Mouse (Mus musculus) midbrain, embryonic 16.5 days (tissue): ENCODE data around the gene Ripply1. TPM values are rescaled to one million over a fixed set of nuclear protein-coding genes. Genes with fewer than 3 reads are reported as not detected.

Experiments used
- ATAC-seq: fragments of 200-750 bp; cut with Nextera tagmentation; 2 replicates; pipeline ENCODE4 v1.8.0; 2017; ENCODE audit warnings: moderate TSS enrichment
- H3K27ac ChIP-seq: fragments of 300-500 bp; sonication (generic); 2 replicates; pipeline ENCODE4 v1.5.1; 2014; ENCODE audit warnings: mild to moderate bottlenecking, low read length, mixed read lengths
- H3K27me3 ChIP-seq: fragments of 300-500 bp; sonication (generic); 2 replicates; pipeline ENCODE4 v1.6.1; 2014; ENCODE audit warnings: low read depth, low read length, mixed read lengths; ENCODE audit not compliant: control insufficient read depth, insufficient read depth
- H3K36me3 ChIP-seq: fragments of 300-500 bp; sonication (generic); 2 replicates; pipeline ENCODE4 v1.6.1; 2014; ENCODE audit warnings: mild to moderate bottlenecking, low read length, moderate library complexity, mixed read lengths; ENCODE audit not compliant: control insufficient read depth, insufficient read depth
- H3K4me1 ChIP-seq: fragments of 300-500 bp; sonication (generic); 2 replicates; pipeline ENCODE4 v1.6.1; 2014; ENCODE audit warnings: mild to moderate bottlenecking, low read length, mixed read lengths; ENCODE audit not compliant: control insufficient read depth, insufficient read depth
- H3K4me2 ChIP-seq: fragments of 300-500 bp; sonication (generic); 2 replicates; pipeline ENCODE4 v1.6.1; 2014; ENCODE audit warnings: mild to moderate bottlenecking, low read length, mixed read lengths
- H3K4me3 ChIP-seq: fragments of 300-500 bp; sonication (generic); 2 replicates; pipeline ENCODE4 v1.5.1; 2014; ENCODE audit warnings: low read depth, mild to moderate bottlenecking, low read length, moderate library complexity, mixed read lengths
- H3K9ac ChIP-seq: fragments of 300-500 bp; sonication (generic); 2 replicates; pipeline ENCODE4 v1.6.1; 2014; ENCODE audit warnings: low read depth, low read length, mixed read lengths
- H3K9me3 ChIP-seq: fragments of 300-500 bp; sonication (generic); replicated peaks from 2 replicates; pipeline ENCODE4 v1.6.1; 2014; ENCODE audit warnings: mild to moderate bottlenecking, low read length, mixed read lengths; ENCODE audit not compliant: control insufficient read depth, poor library complexity, severe bottlenecking
- WGBS: fragments of 180-500 bp; shearing (Covaris S2); extraction: QIAGEN DNeasy Blood & Tissue Kit; methylation state at CpG from one replicate; pipeline ENCODE4 v1.1.7; 2014; 5-methylcytosine and 5-hydroxymethylcytosine counted together
- polyA plus RNA-seq: library from polyadenylated mRNA; unstranded; fragments of >200 nt; fragmentation: Nextera tagmentation; extraction: Ambion mirVana; gene quantifications from 2 replicates; pipeline ENCODE4 v1.2.1, GENCODE M21; 2015

Ripply1 gene
- polyA plus RNA-seq, 1 experiment from 2014 or later, result 0.24 TPM

DNA sequence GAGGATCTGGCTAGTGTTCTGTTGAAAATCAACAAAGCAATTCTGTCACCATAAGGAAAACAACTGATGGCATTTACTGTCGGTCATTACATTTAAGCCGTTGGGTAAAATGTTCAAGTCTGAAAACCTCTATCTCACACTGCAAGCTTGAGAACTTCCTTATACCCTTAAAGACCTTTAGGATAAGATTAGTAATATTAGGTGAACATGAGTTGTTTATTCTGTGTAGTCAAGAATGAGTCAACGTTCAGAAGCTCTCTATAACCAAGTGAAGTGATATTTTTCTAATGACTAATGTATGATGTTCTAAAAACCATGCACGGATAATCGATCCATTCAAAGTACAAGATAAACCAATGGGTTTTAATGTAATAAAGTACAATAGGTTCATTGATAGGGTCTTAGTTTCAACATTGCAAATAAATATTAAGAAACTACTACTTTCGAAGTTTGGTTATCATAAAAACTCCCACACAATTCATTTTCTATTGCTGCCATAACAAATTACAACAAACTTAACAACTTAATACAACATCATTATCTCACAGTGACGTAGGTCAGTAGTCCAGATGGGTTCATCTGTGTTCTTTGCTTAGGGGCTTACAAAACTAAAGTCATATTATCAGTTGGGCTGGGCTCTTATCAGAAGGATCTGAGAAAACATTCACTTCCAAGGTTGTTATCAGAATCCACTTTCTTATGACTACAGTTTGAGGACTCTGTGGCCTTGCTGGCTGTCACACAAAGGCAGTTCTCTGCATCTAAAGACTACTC is 12.1 kb upstream of the Ripply1 start:
- ATAC-seq, result no peak
- Histone ChIP-seq H3K9me3 (no peaks in the 10 kb centered on the region), H3K27me3 (peaks cover 3% of the 10 kb centered on the region; the same call in 1 of the 2 replicates), H3K4me1 (no peaks in the 10 kb centered on the region), H3K4me3 (no peak overlapping the region), H3K9ac (no peak overlapping the region), H3K27ac (no peak overlapping the region), H3K4me2 (no peak overlapping the region), H3K36me3 (no peaks in the 10 kb centered on the region)
- WGBS, result 89% methylated on average over 7 of the region's 7 CpGs

DNA sequence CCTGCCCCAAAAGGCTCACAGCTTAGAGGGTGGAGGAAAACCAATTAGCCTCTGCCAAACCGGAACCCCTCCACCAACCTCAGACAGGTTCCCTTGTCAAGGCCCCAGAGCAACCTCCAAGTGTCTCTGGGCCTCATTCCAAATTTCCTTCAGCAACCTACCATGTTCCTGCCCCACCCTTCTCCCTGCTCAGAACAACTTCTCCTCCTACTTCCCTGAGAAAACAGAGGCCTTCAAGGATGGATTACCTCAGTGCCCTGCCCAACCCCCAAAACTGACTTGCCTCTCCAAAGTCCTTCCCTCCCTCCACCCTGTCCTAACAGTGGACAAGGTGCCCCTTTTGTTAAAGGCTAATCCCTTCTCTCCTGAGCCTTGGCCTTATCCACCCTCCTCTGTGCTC is 3.6 kb upstream of the Ripply1 start:
- Histone ChIP-seq H3K9me3 (no peaks in the 10 kb centered on the region), H3K36me3 (no peaks in the 10 kb centered on the region), H3K4me2 (no peak overlapping the region), H3K9ac (no peak overlapping the region), H3K4me3 (no peak overlapping the region), H3K4me1 (no peaks in the 10 kb centered on the region), H3K27ac (no peak overlapping the region), H3K27me3 (no peaks in the 10 kb centered on the region)
- no peak for ATAC-seq
- WGBS, result 23% methylated on average over 1 of the region's 1 CpGs

DNA sequence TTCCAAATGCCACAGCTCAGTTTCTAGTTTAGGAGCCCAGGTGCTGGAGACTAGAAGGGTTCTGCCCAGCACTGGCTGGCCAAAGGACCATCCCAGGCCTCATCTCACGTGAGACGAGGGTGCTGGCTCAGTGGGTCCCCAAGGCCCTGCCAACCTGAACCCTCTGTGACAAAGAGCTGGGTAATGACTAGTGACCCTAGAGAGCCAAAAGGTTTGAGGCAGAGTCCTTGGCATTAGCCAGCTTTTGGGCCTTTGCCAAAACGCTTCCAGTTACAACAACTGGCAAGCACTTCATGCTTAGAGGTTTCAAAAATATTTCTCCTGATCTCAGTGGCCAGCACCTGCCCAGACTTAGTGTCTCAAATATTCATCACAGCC is 881 bp upstream of the Ripply1 start:
- Histone ChIP-seq H3K4me2 (no peak overlapping the region), H3K4me1 (no peaks in the 10 kb centered on the region), H3K4me3 (no peak overlapping the region), H3K9me3 (no peaks in the 10 kb centered on the region), H3K27ac (no peak overlapping the region), H3K27me3 (no peaks in the 10 kb centered on the region; the same call in 1 of the 2 replicates), H3K36me3 (no peaks in the 10 kb centered on the region), H3K9ac (no peak overlapping the region)
- WGBS, result 38% methylated on average over 3 of the region's 3 CpGs
- no peak for ATAC-seq

DNA sequence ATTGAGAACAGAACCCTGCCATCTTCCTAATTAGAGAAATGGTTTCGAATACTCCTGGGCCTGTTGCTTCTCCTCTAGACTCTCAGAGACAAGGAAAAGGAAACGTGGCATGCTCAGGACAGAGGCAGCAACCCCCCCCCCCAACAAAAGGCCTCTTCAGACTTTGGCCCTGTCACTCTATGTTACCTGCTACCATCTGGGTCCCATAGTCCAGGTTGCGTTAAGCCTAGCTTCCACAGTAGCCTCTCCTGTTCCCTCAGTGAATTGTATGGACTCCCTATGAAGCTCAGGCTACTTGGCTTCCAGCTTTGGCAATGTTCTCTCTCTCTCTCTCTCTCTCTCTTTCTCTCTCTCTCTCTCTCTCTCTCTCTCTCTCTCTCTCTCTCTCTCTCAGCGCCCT is 590 bp downstream of the Ripply1 start:
- Histone ChIP-seq H3K36me3 (no peaks in the 10 kb centered on the region), H3K27me3 (no peaks in the 10 kb centered on the region; the same call in 1 of the 2 replicates), H3K4me1 (no peaks in the 10 kb centered on the region), H3K27ac (no peak overlapping the region), H3K4me3 (no peak overlapping the region), H3K9ac (no peak overlapping the region), H3K4me2 (no peak overlapping the region), H3K9me3 (no peaks in the 10 kb centered on the region)
- whole genome bisulfite sequencing, result 67% methylated on average over 4 of the region's 4 CpGs
- no peak for ATAC-seq

DNA sequence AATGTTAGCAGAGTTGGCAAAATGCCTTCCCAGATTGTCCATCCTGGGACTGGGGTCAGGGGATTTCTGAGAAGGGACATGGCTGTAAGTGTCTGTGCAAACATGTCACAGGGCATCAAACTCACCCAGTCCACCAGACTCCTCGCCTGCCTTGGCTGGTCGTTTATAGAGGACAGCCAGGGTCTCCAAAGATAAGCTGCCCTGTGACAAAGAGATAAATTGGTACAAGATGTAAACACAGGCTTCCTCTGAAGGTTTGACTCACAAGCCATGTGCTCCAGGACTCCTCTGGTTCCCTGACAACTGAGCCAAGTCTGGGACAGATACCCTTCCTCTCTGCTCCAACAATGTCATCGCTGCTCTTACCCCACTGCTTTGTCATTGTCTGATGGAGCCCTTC is 1.2 kb downstream of the Ripply1 start:
- no peaks in the 10 kb centered on the region; the same call in 1 of the 2 replicates for H3K27me3 ChIP-seq
- WGBS, result 73% methylated on average over 3 of the region's 3 CpGs
- H3K9me3 ChIP-seq, result no peaks in the 10 kb centered on the region
- H3K36me3 ChIP-seq, result no peaks in the 10 kb centered on the region
- H3K4me2 ChIP-seq, result no peak overlapping the region
- no peak overlapping the region for H3K27ac ChIP-seq
- ATAC-seq, result no peak
- H3K4me3 ChIP-seq, result no peak overlapping the region
- H3K4me1 ChIP-seq, result no peaks in the 10 kb centered on the region
- no peak overlapping the region for H3K9ac ChIP-seq

DNA sequence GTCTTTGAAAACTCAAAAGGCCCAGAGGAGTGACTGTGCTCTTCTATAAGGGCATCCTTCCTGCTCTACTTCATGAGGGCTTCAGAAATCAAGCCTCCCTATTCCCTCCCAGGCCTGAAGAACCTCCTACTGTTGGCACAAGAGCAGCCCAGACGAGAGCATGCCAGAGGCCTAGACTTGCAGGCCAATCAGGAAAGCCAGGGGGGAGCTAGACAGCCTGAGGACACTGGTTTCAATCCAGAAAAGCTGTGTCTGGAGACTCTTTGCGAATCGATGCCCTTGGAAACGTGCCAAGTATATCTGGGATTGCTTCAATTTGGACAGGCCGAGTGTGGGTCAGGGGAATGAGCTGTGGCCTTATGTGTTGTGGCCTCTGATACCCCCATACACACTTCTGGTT is 2.8 kb downstream of the Ripply1 start:
- Histone ChIP-seq H3K4me2 (no peak overlapping the region), H3K27me3 (no peaks in the 10 kb centered on the region; the same call in 1 of the 2 replicates), H3K9me3 (no peaks in the 10 kb centered on the region), H3K4me3 (no peak overlapping the region), H3K27ac (no peak overlapping the region), H3K4me1 (no peaks in the 10 kb centered on the region), H3K36me3 (no peaks in the 10 kb centered on the region), H3K9ac (no peak overlapping the region)
- 81% methylated on average over 5 of the region's 5 CpGs for WGBS
- ATAC-seq, result no peak

DNA sequence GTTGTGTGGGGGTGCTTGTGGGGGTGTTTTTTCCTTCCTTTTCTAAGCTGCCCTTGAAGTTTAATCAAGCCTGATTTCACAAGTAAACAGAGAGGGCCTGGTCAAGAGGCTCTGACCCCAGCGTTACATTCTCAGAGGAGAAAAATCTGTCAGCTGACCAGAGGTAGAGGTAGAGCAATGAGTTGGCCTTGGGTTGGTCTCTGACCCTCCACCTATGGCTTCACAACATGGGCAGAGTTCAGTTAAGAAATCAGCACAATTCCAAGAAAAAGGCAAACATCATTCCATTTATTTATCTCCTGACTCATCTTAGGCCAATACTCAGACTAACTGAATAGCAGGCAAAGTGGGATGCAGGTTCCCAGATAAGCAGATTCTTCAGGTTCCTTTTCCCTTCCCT is 3.3 kb downstream of the Ripply1 start:
- Histone ChIP-seq H3K9ac (no peak overlapping the region), H3K4me1 (no peaks in the 10 kb centered on the region), H3K27ac (no peak overlapping the region), H3K4me2 (no peak overlapping the region), H3K27me3 (no peaks in the 10 kb centered on the region; the same call in 1 of the 2 replicates), H3K9me3 (no peaks in the 10 kb centered on the region), H3K36me3 (no peaks in the 10 kb centered on the region), H3K4me3 (no peak overlapping the region)
- ATAC-seq, result no peak
- 71% methylated on average over 1 of the region's 1 CpGs for WGBS

DNA sequence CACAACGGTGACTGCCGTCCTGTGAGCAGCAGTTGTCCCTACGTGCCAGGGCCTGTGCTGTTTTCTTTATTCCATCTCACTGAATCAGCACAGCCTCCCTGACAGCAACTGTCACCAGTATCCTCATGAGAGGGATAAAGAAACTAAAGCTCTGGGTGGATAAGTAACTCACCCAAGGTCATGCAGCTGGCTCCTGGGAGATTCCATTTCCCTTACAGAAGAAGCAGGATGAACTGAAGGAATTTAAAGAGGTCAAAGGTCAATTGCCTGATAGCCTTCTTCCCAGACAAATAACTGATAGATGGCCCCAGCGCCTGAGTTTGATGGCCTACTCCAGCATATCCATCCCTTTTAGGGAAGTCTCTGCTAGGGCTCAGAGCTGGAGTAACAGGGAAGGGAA is 4.8 kb downstream of the Ripply1 start:
- 52% methylated on average over 4 of the region's 4 CpGs for WGBS
- Histone ChIP-seq H3K36me3 (no peaks in the 10 kb centered on the region), H3K27me3 (no peaks in the 10 kb centered on the region; the same call in 1 of the 2 replicates), H3K9me3 (no peaks in the 10 kb centered on the region), H3K9ac (no peak overlapping the region), H3K4me2 (no peak overlapping the region), H3K27ac (no peak overlapping the region), H3K4me3 (no peak overlapping the region), H3K4me1 (no peaks in the 10 kb centered on the region)
- no peak for ATAC-seq

DNA sequence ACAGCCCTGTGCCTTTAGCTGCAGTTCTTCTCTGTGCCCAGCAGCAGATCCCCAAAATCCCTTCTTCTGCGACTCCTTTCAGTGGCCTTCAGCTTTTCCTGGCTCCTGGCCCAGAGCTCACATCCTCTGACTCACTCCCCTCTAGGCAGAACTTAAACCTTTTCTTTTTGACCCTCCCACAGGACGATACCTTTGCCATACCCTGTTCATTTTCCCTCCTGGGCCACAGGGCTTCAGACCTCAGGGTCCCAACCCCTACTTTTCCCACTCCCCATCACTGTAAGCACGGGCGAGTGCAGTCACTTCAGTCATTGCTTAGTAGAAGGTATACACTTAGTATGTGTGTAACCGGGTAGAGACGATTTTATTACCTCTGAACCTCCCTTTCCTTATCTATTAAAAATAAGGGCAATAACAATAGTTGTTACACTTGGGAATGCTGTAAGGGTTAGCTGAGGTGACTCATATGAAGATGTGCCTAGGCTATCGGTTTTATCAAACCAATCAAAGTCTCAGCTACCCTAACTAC is 7.0 kb downstream of the Ripply1 start:
- H3K4me1 ChIP-seq, result 0 out of 2 replicates have a peak, but pooled peaks cover 5% of the 10 kb centered on the region
- no peaks in the 10 kb centered on the region for H3K36me3 ChIP-seq
- no peak overlapping the region for H3K9ac ChIP-seq
- H3K27me3 ChIP-seq, result no peaks in the 10 kb centered on the region; the same call in 1 of the 2 replicates
- no peak for ATAC-seq
- H3K4me3 ChIP-seq, result no peak overlapping the region
- H3K9me3 ChIP-seq, result no peaks in the 10 kb centered on the region
- H3K4me2 ChIP-seq, result no peak overlapping the region
- H3K27ac ChIP-seq, result no peak overlapping the region
- 74% methylated on average over 7 of the region's 7 CpGs for WGBS
